Mouse (Mus musculus) embryo, embryonic 9.5 days (tissue): Measurements from ENCODE around the gene Zbtb41.
"Not testable (repeated sequence)": the region's sequence is repeated elsewhere in the genome, so short reads cannot be mapped to it uniquely, and the experiment has no call there.

Source experiments
- DNase-seq: peaks from one replicate; pipeline ENCODE4 v3.0.0-alpha.2; 2017; ENCODE audit errors: extremely low spot score

The Zbtb41 gene

DNA sequence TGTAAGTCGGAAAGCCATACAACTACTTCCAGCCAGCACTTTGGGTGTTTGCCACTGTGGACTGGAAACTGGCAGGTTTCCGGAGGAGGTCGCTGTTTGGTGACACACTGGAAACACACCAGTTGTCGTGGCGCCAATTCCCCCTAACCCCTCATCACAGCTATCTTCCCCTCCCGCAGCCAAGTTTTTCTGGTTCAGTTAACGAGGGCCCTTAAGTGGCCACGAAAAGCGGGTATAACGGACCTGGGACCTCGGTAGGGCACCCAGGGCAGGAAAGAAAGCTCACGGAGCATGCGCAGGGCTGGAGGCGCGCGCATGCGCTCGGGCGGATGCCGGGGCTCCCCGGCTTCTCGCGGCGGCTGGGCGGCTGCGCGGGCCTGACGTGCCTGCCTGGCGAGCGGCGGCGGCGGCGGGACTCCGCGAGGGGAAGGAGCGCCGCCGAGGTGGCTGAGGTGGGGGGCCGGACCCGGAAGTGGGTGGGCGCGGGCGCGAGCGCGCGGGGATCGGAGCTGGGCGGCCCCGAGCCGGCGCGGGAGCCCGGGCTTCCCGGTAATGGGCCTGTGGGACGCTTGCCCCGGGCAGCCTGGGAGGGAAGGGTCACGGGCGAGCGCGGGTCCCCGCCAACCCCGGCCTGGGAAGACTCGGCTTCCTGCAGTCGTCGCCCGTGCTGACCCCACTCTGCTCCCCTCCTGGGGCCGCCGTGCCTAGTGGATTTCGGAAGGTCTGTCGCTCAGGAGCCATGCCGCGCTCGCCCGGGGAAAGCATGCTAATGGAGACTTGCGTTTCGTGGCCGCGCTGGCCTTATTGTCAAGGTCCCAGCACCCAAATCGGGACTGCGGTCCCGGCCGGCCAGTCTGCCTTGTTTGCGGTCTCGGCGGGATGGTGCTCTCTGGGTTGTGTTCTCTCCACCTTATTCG lies at the start of gene Zbtb41:
Zbtb41 (plus strand) TSS at position 414 of the 917 bp plus-strand sequence.
- DNase-seq, result peak; percentile 89

DNA sequence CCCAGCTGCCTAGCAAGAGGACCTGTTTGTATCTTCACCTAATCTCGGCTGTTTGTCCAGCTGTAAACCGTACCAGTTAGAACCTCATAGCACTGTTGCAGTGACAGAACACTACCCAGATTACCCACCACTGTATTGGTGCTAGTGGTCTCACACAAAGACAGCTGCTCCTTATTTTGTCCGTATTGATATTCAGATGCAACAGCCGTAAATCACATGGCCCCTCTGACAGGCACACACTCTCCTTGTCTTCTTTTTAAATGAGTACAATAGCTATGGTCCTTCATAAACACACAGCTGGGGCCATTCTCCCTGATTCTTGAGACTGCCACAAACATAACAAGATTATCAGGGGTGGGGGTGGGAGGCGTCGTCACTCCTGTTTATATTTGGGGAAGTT lies 46.2 kb upstream of the Zbtb41 start:
- peak; percentile 4 for DNase-seq

DNA sequence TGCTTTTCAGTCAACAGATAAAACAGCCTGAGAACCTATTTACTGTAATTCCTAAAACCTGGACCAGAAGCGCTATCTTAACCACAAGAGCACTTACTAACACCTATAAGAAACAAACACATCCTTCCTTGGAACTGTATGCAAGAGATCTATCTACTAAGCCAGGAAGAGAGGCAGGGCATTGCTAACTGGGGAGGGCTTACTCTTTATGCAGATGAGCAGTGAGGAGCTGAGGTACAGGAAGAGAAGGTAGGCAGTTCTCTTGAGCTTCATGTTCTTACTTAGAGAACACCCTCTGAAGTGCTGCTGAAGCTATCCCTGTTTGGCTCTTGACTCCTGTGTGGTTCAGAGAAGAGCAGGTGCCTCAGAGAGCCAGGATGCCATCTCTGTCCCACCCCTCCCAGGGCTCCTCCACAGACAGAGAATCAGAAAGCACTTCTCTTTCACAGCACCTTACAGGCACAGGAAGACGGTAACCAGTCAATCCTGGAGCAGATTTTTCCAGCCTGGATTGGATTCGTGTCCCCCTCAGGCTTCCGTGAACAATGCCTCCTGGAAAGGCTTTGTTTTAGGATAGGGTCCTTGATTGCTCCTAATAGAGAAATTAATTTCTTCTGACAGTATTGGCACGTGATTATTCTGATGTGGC lies 45.3 kb upstream of the Zbtb41 start, which contains the start of gene Crb1:
Crb1 (minus strand) TSS at position 463 of the 649 bp plus-strand sequence.
- DNase-seq, result peak; percentile 45

DNA sequence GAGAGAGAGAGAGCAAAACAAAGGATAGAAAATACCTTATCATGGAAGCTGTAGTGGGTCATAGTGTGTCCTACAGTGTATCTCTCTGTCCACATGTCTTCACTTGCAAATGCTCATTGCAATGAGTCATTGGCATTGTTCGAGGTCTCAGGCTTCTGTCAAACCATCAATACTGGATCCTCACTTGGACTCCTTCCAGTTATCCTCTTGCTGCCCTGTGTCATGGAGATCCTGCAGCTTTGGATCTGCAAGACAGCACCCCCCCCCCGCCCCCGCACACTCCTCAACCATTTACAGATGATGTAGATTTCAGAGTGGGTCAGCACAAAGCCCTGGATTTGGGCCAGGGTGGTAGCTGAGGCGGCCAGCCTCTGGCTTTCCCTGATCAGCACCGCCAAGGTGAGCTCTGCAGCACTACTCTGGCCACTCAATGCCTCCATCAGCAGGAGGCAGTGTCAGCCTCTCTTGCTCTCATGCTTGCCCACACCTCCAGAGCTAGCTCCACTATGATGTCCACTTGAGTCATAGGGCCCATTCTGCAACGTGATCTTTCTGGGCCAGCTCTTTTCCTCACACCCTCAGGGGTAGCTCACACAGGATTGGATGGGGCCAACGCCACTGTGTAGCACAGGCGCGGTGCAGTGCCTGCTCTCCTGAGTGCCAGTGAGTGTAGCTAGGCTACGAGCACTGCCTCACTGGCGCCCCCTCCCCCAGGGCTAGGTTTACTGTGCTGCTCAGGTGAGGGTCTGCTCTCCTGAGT lies 43.0 kb upstream of the Zbtb41 start:
- DNase-seq, result no peak

DNA sequence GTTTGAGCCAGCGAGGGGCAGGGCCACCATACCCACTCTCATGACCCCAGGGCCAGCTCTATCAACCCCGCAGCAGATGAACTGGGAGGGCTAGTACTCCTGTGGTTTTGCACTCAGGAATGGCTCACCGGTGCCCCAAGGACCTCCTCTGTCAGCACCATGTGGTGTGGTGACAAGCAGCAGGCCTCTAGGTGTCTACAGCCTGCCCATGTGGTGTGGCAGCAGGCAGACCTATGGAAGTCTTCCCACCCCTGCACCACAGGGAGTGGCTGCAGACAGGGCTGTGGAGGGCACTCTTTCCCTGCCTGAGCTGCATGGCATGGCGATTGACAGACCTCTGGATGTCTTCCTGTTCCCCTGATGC lies 42.5 kb upstream of the Zbtb41 start:
- no peak for DNase-seq

DNA sequence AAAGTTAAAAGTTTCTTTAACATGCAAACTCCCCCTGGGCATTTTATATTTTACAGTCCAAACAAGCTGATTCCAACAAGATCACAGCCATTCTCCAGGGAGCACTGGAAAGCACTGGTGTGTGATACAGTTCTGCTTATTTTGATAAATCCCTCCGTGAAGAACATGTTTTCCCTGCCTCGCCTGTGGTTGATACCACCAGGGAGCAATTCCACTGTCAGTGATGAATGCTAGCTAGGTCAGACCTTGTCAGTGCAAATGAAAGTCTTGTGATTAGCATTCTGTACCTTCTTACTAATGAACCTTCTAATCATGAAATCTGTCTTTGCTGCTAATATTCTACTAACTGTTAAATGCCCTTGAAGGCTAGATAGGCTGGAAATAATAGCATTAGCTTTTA lies 30.3 kb upstream of the Zbtb41 start:
- no peak for DNase-seq

DNA sequence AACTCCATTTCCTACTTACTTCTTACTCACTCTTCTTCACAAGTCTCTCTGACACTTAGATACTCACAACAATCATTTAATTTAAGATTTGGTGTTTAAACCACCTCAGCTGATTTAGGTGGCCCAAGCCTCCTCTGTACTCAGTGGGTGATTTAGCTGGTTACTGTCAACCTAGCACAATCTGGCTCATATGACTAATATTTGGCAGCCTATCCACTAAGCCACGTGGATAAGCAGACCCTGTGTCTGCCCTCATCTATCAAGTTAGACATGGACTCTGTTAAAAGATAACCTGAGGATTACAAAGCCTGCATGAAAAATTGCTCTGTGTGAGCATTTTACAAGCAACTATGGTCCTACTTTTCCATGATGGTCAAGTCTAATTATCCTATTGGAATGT lies 25.5 kb upstream of the Zbtb41 start:
- DNase-seq, result no peak

DNA sequence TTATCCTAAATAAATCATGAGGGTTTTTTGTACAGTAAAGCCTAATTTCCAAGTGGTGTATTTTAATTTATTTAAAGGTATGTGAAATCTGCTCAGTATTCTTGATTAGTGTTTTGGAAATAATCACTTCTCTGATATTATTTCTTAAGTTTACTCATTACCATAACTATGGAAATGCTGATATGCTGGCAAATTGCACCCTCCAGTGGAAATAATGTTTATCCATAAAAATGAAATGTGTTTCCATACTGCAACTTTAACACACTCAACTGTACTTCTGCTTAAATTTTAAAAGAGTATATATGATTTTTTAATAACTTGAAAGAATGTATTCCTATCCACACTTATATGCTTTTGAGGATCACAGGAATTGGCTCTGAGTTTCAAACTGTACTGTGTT lies 16.3 kb upstream of the Zbtb41 start:
- no peak for DNase-seq

DNA sequence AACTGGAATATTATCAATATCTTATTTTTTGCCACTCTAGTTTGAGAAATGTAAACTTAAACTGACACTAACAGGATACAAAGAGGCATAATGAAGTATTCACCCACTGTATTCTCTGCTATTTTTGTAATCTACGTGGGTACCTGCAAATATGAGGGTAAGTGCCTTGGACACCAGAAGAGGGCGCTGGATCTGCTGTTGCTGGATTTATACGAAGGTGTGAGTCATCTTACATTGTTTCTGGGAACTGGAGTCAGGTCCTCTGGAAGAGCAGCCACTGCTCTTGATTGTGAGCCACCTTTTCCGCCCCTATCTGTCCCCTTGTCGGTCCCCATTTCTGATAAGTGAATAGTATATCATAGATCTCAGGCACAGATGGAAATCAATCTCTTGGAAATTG lies 14.4 kb upstream of the Zbtb41 start:
- DNase-seq, result no peak

DNA sequence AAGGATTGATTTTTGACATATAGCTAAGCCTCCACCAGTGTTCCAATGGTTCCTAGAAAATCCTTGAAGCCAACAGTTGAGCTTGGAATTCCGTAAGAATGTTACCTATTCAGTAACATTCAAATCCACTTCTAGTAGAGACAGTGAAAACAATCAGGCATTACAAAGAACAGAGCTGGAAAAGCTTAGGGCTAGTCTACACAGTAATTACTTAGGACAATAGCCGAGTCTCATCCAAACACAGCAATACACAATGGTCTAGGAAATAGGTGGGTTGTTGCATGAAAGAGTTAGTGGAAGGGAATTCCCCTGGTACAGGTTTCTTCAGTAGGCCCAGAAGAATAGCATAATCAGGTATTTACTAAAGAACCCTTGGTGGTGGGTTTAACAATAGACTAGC lies 9.7 kb upstream of the Zbtb41 start:
- not testable (repeated sequence) for DNase-seq

DNA sequence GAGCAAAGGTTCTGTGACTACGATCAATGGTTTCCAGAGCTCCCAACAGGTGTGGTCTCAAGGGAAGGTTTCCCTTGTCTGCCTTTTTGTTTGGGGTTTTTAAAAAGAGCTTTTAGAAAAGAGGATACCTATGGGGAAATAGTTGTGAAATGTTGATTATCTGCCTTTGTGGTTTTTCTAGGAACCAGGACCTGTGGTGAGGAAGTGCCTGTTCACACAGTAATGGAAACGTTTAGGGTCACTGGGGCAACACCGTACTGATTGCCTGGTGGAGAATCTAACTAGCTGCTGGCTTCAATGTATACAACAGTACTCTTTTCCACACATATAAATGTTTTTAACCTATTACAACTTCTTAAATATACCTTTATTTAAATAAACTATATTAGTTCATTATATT lies 8.6 kb upstream of the Zbtb41 start:
- DNase-seq, result no peak

DNA sequence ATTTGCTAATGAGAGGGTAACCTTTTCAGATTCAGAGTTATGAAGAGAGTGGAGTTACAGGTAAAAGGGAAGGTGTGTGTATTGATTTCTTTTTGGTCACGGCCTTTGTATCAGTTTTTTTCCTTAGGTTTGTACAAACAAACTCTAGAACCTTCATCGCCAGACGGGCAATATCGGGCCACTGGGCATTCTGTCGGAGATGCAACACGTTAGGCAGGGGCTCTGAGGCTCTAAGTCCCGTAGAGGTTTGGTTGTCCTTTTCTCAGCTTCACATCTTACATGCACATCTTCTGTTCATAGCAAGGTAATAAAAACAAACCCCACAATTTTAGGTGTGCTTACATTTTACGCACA lies 590 bp upstream of the Zbtb41 start:
- no peak for DNase-seq

DNA sequence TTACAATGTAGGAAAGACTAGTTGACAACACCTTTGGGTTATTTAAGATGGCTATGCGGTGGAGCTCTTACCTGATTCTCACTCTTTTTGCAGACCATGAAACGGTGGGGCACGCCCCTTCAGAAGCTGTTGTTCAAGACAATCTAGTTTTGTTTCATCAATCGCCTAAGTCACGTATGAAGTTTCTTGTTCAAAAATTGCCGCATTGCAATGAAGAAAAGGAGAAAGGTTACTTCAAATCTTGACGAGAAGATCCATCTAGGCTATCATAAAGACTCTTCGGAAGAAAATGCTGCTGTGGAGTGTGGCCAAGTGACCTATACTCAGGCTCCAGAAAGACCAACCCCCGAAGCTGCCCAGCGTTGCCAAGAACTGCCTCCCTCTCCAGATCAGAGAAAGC lies 853 bp downstream of the Zbtb41 start:
- DNase-seq, result peak; percentile 39

DNA sequence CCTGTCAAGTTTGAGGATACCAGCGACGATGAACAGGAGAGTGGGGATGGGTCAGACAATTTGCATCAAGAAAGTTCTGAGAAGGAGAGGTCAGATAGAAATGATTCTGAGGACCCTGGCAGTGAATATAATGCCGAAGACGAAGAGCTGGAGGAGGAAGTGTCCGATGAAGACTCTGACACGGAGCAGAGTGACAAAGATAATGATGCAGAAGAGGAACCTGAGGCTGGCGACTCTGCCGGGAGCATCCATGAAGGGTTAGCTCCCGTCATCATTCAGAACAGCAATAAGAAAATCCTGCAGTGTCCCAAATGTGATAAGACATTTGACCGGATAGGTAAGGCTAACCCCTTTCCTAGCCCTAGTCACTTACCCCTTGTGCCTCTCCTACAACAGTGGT lies 1.8 kb downstream of the Zbtb41 start:
- DNase-seq, result no peak

DNA sequence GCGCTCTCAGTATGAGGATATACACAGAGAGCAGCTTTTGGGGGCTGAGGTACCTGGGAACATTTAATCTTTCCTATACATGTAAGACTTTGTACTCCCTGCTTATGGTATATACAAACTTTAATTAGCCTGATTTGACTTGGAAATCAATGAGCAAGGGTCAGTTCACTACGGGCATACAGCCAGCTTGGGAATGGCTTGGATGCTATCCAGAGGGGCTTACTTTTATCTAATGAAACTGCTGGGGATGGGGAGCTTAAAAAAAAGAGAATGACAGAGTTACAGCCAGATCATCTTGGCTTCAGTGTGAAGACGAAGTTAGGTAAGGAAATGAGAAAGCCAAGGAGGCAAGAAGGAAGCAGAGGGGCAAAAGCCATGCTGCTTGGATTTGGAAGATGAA lies 2.9 kb downstream of the Zbtb41 start:
- no peak for DNase-seq

DNA sequence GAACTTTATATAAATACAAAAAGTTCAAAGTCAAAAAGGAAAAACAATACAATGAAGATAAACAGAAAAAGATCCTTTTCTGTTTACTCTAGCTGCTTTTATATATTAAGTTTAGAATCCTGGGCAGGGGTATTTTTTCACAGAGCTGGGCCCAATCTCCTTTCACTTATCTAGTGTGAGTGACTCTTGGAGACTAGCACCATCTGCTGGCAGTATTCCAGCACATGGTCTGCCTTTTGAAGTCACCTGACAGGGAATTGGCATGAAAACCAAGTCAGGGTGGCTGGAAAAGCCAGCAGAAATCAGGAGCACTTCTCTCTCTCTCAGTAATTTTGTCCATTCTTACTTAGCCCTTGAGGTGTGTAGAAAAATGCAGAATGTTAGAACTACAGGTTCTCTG lies 16.3 kb downstream of the Zbtb41 start:
- DNase-seq, result no peak

DNA sequence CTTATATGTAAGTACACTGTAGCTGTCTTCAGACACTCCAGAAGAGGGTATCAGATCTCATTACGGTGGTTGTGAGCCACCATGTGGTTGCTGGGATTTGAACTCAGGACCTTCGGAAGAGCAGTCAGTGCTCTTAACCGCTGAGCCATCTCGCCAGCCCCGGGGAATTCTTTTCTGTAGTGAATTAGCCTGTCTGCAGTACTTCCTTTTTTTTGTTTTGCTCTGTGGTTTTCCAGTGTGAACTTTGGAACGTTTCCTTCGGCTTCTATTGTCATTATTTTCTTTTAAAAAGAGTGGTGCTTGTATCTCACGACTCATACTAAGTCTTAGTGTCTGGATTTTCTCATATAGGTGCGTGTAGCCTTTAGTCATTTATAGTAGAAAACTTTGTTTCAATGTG lies 21.0 kb downstream of the Zbtb41 start:
- DNase-seq, result not testable (repeated sequence)

DNA sequence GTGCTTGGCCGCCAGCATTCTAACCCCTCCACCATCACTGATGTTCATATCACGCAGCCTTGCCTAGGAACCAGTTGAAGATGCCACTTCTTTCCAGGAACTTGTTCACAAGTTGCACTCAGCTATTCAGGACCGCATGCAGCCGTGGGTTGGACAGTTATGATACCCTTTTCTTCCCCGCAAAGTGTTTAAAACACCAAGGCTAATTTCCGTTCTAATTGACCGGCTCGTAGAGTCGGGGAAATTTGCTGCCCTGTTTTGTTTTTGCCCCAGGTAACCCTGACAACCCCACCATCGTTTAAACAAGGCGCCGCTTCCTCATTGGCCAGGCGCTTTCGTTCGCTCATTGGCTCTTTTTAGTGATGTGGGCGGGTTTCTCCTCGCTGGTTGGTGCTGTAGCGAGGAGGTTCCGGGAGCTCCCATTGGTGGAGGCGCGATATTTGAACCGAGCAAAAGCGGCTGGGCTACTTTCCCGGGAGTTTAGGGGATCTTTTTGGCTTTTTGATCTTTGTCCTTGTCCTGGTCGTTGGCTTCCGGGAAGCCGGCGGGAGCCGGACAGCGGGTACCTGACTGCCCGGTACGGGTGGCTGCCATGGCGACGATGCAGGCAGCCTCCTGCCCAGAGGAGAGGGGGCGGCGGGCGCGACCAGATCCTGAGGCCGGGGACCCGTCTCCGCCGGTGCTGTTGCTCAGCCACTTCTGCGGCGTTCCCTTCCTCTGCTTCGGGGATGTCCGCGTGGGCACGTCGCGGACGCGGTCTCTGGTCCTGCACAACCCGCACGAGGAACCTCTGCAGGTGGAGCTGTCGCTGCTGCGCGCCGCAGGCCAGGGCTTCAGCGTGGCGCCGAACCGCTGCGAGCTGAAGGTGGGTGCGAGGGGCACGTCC lies 32.5 kb downstream of the Zbtb41 start, which contains the start of gene Aspm:
Aspm (plus strand) TSS at position 433 of the 886 bp plus-strand sequence.
- DNase-seq, result peak; percentile 92

DNA sequence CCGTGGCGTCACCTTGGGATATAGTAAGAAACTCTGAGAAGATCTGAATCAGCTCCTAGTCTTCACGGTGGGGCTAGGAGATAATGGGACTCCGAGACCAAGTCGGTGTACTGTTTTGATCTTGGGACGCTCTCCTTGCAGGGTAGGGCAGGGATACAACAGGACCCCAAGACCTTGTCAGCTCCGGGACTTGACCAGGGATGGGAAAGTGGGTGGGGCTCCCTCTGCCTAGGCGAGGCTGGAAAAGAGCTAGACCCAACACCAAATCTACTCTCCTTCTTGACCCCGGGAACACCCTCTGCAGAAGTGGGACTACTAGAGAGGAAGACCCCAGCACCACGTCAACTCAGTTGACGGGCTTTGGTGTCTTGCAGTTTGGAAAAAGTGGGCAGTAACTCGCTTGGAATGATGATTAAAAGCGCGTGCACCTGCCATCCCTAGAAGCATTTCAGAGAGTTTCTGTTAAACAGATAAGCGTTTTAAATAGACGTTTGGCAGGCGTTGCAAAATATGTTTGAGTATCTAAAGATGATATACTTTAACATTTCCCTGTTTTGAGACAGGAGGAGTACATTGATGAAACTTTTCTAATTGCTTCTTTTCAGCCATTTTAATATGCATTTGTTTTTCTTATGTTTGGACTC lies 33.3 kb downstream of the Zbtb41 start:
- no peak for DNase-seq

DNA sequence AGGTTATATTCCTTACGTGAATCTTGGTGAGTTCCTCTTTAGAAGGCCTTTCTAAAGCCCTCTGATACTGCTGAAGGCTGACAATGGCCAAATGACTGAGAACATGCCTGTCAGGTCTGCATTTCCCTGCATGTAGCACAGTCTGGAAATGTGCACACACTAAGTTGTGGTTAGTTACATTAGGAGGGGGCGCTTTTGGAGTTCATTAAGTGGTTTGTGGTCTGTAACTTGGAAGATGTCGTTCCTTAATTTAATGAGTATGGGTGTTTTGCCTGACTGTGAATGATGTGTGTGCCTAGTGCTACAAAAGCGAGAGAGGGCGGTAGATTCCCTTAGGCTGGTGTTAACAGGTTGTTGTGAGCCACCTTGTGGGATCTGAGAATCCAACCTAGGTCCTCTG lies 38.7 kb downstream of the Zbtb41 start:
- no peak for DNase-seq

DNA sequence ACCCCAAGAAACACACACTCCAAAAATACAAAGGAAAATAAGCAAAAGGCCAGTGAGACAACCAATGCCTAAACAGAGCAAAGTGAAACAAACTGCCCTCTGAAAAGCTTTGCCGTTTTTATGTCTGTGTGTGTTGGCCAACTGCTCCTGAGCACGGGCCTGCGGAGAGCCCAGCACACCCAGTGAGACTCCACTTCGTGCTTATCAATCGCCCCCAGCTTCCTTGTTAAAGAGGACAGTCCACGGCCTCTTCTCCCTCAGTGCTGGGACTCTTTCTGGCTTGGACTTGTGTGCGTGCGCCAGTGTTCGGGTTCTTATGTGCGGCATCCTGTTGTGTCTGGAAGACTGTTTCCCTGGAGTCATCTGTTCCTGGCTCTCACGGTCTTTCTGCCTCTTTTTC lies 43.8 kb downstream of the Zbtb41 start:
- no peak for DNase-seq
